In genomic region chr3:21824101-21824880, GRCm38 (mm10) we compare ENCODE assay signal across 12 mouse cellular contexts.
DNase-seq lines count a peak whose midpoint lies in the region; ATAC-seq lines count a peak whose summit lies in the region.
"Had no signal": no experiment of that assay in that cellular context is flagged by ENCODE, and none has a peak within 500 bp of the region (broad histone marks: within the 10 kb centered on the region; RNA-seq: fewer than 3 reads in every experiment).

No protein-coding gene starts in this region.

- no peaks in the 10 kb centered on the region for H3K9me3 ChIP-seq in forebrain, embryonic 11.5 days (ENCODE audit: control insufficient read depth, low read length)
- no peaks in the 10 kb centered on the region for H3K9me3 ChIP-seq in forebrain, embryonic 10.5 days
- no peaks in the 10 kb centered on the region for H3K9me3 ChIP-seq in forebrain, embryonic 16.5 days (ENCODE audit: control insufficient read depth, low read length)
- H3K9me3 ChIP-seq: embryonic facial prominence, embryonic 10.5 days; limb, embryonic 15.5 days had no signal

- H3K9ac ChIP-seq in forebrain, embryonic 11.5 days (ENCODE audit: low read length), result no peak overlapping the region
- no peak overlapping the region for H3K9ac ChIP-seq in forebrain, embryonic 16.5 days (replicated peaks; ENCODE audit: low read depth, low read length)
- H3K9ac ChIP-seq: limb, embryonic 15.5 days had no signal

- no peak overlapping the region for H3K4me3 ChIP-seq in forebrain, embryonic 11.5 days (ENCODE audit: low read depth, low read length)
- H3K4me3 ChIP-seq in forebrain, embryonic 10.5 days, result no peak overlapping the region
- H3K4me3 ChIP-seq in forebrain, embryonic 16.5 days (replicated peaks; ENCODE audit: low read length), result no peak overlapping the region
- H3K4me3 ChIP-seq: embryonic facial prominence, embryonic 10.5 days; gastrocnemius, adult 2 months; limb, embryonic 15.5 days had no signal

- peak; percentile 63 for ATAC-seq in forebrain, embryonic 11.5 days (replicated peaks; ENCODE audit: low FRiP score)
- ATAC-seq in forebrain, embryonic 16.5 days, result peak; percentile 81
- ATAC-seq in megakaryocyte, adult 5-6 weeks (ENCODE audit: poor library complexity, severe bottlenecking), result peak; percentile 15; the same call in 1 of the 2 replicates

- 49% methylated on average over 8 of the region's 8 CpGs for WGBS in forebrain, embryonic 11.5 days
- 59% methylated on average over 8 of the region's 8 CpGs for WGBS in forebrain, embryonic 10.5 days
- WGBS in forebrain, embryonic 16.5 days, result 30% methylated on average over 8 of the region's 8 CpGs

- H3K27ac ChIP-seq in forebrain, embryonic 11.5 days (ENCODE audit: low read depth, low read length), result no peak overlapping the region
- H3K27ac ChIP-seq in forebrain, embryonic 10.5 days, result no peak overlapping the region
- no peak overlapping the region for H3K27ac ChIP-seq in forebrain, embryonic 16.5 days (ENCODE audit: low read length)
- H3K27ac ChIP-seq: embryonic facial prominence, embryonic 10.5 days; gastrocnemius, adult 2 months; limb, embryonic 15.5 days had no signal

- H3K36me3 ChIP-seq in forebrain, embryonic 11.5 days (ENCODE audit: control insufficient read depth, insufficient read depth, low read length), result no peaks in the 10 kb centered on the region
- H3K36me3 ChIP-seq in forebrain, embryonic 10.5 days (replicated peaks), result no peaks in the 10 kb centered on the region
- H3K36me3 ChIP-seq in forebrain, embryonic 16.5 days (ENCODE audit: control insufficient read depth, insufficient read depth), result no peaks in the 10 kb centered on the region
- H3K36me3 ChIP-seq: embryonic facial prominence, embryonic 10.5 days; limb, embryonic 15.5 days had no signal

- DNase-seq in forebrain, embryonic 11.5 days (ENCODE audit: low spot score), result no peak
- no peak for DNase-seq in forebrain, embryonic 10.5 days (ENCODE audit: extremely low spot score, low spot score)
- DNase-seq in 3134 (ENCODE audit: extremely low read depth, insufficient read length, low spot score), result peak; percentile 47
- no peak for DNase-seq in embryo, embryonic 11 days
- DNase-seq in ovary, postnatal 10 days (ENCODE audit: low spot score), result no peak
- DNase-seq in adrenal gland, adult 8-10 months, result no peak
- DNase-seq: gastrocnemius, adult 2 months; retina, postnatal 1 day had no signal

- no peak overlapping the region for H3K4me2 ChIP-seq in forebrain, embryonic 11.5 days (ENCODE audit: low read depth, low read length, severe bottlenecking)
- H3K4me2 ChIP-seq in forebrain, embryonic 16.5 days (ENCODE audit: low read length), result no peak overlapping the region
- H3K4me2 ChIP-seq: limb, embryonic 15.5 days had no signal

- H3K27me3 ChIP-seq in forebrain, embryonic 11.5 days (ENCODE audit: control insufficient read depth, insufficient read depth, low read length), result no peaks in the 10 kb centered on the region
- H3K27me3 ChIP-seq in forebrain, embryonic 10.5 days (ENCODE audit: poor library complexity, severe bottlenecking), result no peaks in the 10 kb centered on the region
- H3K27me3 ChIP-seq in forebrain, embryonic 16.5 days (replicated peaks; ENCODE audit: control insufficient read depth, insufficient read depth, low read length), result no peaks in the 10 kb centered on the region
- H3K27me3 ChIP-seq: limb, embryonic 15.5 days had no signal

- peaks cover 3% of the 10 kb centered on the region; the same call in 1 of the 2 replicates for H3K4me1 ChIP-seq in forebrain, embryonic 11.5 days (replicated peaks; ENCODE audit: control insufficient read depth, insufficient read depth, low read length)
- H3K4me1 ChIP-seq in forebrain, embryonic 10.5 days, result peaks cover 18% of the 10 kb centered on the region
- H3K4me1 ChIP-seq in forebrain, embryonic 16.5 days (replicated peaks; ENCODE audit: control insufficient read depth, insufficient read depth, low read length), result peaks cover 6% of the 10 kb centered on the region; the same call in 1 of the 2 replicates
- H3K4me1 ChIP-seq: limb, embryonic 15.5 days had no signal

Comparison
In these comparisons a context has a peak if more than half of its experiments do, and no peak if none do; other contexts are left out.
1. ATAC-seq: peak in every context shown above with its lines; median percentile 81 in forebrain, embryonic 16.5 days; 63 in forebrain, embryonic 11.5 days; 15 in megakaryocyte, adult 5-6 weeks.